8 mouse cellular contexts compared by ENCODE assay signal in the genomic region with DNA sequence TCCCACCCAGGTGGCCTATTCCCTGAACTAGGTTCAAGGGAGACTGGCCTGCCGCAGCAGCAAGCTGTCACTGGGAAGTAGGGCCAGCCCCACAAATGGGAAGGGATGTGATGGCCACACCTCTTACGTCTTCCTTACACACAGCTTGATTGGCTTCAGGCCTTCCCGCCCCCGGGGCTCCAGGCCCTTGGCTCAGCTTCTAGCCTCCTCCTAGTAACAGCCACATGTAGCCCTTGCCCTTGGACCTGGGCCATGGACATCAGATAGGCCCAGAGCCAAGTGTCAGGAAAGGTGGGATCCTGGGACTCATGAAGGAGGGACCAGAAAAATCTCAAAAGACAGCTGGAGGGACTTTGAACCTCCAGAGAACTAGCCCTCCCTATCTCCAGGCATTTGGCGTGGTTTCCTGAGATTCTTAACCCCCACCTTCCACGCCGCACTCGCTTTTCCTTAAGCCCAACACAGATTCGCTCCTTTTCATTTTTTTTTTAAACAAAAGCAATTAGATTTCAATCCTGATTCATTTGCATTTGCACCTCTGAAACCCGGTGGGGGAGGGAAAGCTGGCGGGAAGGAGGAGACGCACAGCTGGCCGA. TPM values are rescaled to one million over a fixed set of nuclear protein-coding genes. Genes with fewer than 3 reads are reported as not detected.
A peak's percentile ranks its signal among the peaks of the same experiment; 100 is the strongest.
DNase-seq lines count a peak whose midpoint lies in the region; ATAC-seq and TF ChIP-seq lines count a peak whose summit lies in the region.

No protein-coding gene starts in this region.

- peak overlapping the region; percentile 48 for H3K4me3 ChIP-seq in layer of hippocampus, adult 2 months
- H3K4me3 ChIP-seq in heart, adult 2 months = peak overlapping the region; percentile 47
- peak overlapping the region; percentile 55 for H3K4me3 ChIP-seq in limb, embryonic 10.5 days
- peak overlapping the region; percentile 46 for H3K4me3 ChIP-seq in midbrain, embryonic 16.5 days (ENCODE audit: low read depth, low read length)

- WGBS in heart, adult 2 months = 3% methylated on average over 13 of the region's 13 CpGs
- under 1% methylated on average over 13 of the region's 13 CpGs for WGBS in limb, embryonic 10.5 days
- WGBS in midbrain, embryonic 16.5 days = 3% methylated on average over 13 of the region's 13 CpGs

- TF ChIP-seq EP300 in heart, adult 2 months (IDR thresholded peaks at IDR 0.05; ENCODE audit: insufficient read depth, low read depth, low read length) = no peak

- H3K9me3 ChIP-seq in limb, embryonic 10.5 days (replicated peaks) = no peaks in the 10 kb centered on the region
- no peaks in the 10 kb centered on the region for H3K9me3 ChIP-seq in midbrain, embryonic 16.5 days (replicated peaks; ENCODE audit: control insufficient read depth, low read length, poor library complexity, severe bottlenecking)

- ATAC-seq in midbrain, embryonic 16.5 days = peak; percentile 16; the same call in 1 of the 2 replicates

- DNase-seq in layer of hippocampus, adult 2 months (ENCODE audit: low spot score in 2 of 2) = no peak
- DNase-seq in layer of hippocampus, adult 8-10 months (ENCODE audit: low spot score in 2 of 2) = no peak
- DNase-seq in R1 (ENCODE audit: low read depth, low spot score) = peak; percentile 89
- peak; percentile 62 to 64 for DNase-seq in heart, adult 2 months
- DNase-seq in limb, embryonic 10.5 days (ENCODE audit: low spot score) = peak; percentile 78
- no peak for DNase-seq in gastrocnemius, postnatal 25 days
- DNase-seq in urinary bladder, postnatal 10 days (ENCODE audit: low spot score) = no peak

- intact Hi-C loops in heart, adult 2 months (cut with DNase I) = loop anchor here (1.0 kb wide), 1 partner anchor 138 kb away; no protein-coding TSS in a partner anchor

- no peak for TF ChIP-seq CTCF in layer of hippocampus, adult 2 months (conservative IDR thresholded peaks at IDR 0.05)
- TF ChIP-seq CTCF in heart, adult 2 months (IDR thresholded peaks at IDR 0.05) = no peak

- no peak for TF ChIP-seq POLR2A in heart, adult 2 months (IDR thresholded peaks at IDR 0.05; ENCODE audit: insufficient read depth, low read depth, low read length)

- peaks cover 25% of the 10 kb centered on the region for H3K27me3 ChIP-seq in heart, adult 2 months (ENCODE audit: control insufficient read depth, insufficient read depth, low read length)
- H3K27me3 ChIP-seq in limb, embryonic 10.5 days (ENCODE audit: low read depth, poor library complexity, severe bottlenecking) = peaks cover 94% of the 10 kb centered on the region
- H3K27me3 ChIP-seq in midbrain, embryonic 16.5 days (ENCODE audit: control insufficient read depth, insufficient read depth, low read depth, low read length) = peaks cover 31% of the 10 kb centered on the region

- peaks cover 2% of the 10 kb centered on the region; the same call in 1 of the 2 replicates for H3K4me1 ChIP-seq in heart, adult 2 months (ENCODE audit: control insufficient read depth, insufficient read depth, low read length)
- peaks cover 71% of the 10 kb centered on the region for H3K4me1 ChIP-seq in limb, embryonic 10.5 days
- H3K4me1 ChIP-seq in midbrain, embryonic 16.5 days (ENCODE audit: control insufficient read depth, insufficient read depth, low read length) = peaks cover 46% of the 10 kb centered on the region

- peak overlapping the region; percentile 97 for H3K4me2 ChIP-seq in midbrain, embryonic 16.5 days (ENCODE audit: low read length)

- H3K36me3 ChIP-seq in heart, adult 2 months (ENCODE audit: control insufficient read depth, insufficient read depth, low read length) = no peaks in the 10 kb centered on the region
- no peaks in the 10 kb centered on the region for H3K36me3 ChIP-seq in limb, embryonic 10.5 days
- no peaks in the 10 kb centered on the region for H3K36me3 ChIP-seq in midbrain, embryonic 16.5 days (ENCODE audit: control insufficient read depth, insufficient read depth, low read length)

- H3K9ac ChIP-seq in heart, adult 2 months (ENCODE audit: low read depth, low read length) = no peak overlapping the region
- H3K9ac ChIP-seq in midbrain, embryonic 16.5 days (ENCODE audit: low read depth, low read length) = peak overlapping the region; percentile 68

- peak overlapping the region; percentile 99 for H3K27ac ChIP-seq in layer of hippocampus, adult 2 months
- no peak overlapping the region for H3K27ac ChIP-seq in heart, adult 2 months
- peak overlapping the region; percentile 93 for H3K27ac ChIP-seq in limb, embryonic 10.5 days
- H3K27ac ChIP-seq in midbrain, embryonic 16.5 days (ENCODE audit: low read length) = peak overlapping the region; percentile 94

- no peaks in the 10 kb centered on the region for H3K79me2 ChIP-seq in heart, adult 2 months (replicated peaks; ENCODE audit: control insufficient read depth, insufficient read depth, low read length)

RNA-seq across cellular contexts. Expression of gene Cbx8, which starts 12.0 kb away (rescaled TPM):
- total RNA-seq in layer of hippocampus, adult 2 months (2021) = 10 to 100 TPM; 10.2 to 11.3 TPM
- total RNA-seq in layer of hippocampus, adult 8-10 months (2022) = 10 to 100 TPM in 2 of 4 experiments, 1 to 10 TPM in 2; 6.9 to 11.9 (median 9.6) TPM
- total RNA-seq in heart, adult 2 months (2021) = 1 to 10 TPM; 4.0 to 5.3 TPM
- 2.0 and 2.7 TPM in 2 replicates for polyA plus RNA-seq in heart, adult 2 months (2012; rRNA removed)
- 12.2 and 15.1 TPM in 2 replicates for polyA plus RNA-seq in limb, embryonic 10.5 days (2016; fragmentation: Nextera tagmentation; extraction: Ambion mirVana)
- polyA plus RNA-seq in midbrain, embryonic 16.5 days (2015; fragmentation: Nextera tagmentation; extraction: Ambion mirVana) = 8.5 and 8.6 TPM in 2 replicates
- total RNA-seq in gastrocnemius, postnatal 25 days (2021) = 1 to 10 TPM; 1.4 to 1.8 TPM

RNA-seq across cellular contexts. Expression of gene Cbx2, which starts 30.0 kb away (rescaled TPM):
- 1 to 10 TPM; 2.9 to 3.1 TPM for total RNA-seq in layer of hippocampus, adult 2 months (2021)
- 1 to 10 TPM; 1.7 to 3.9 (median 2.4) TPM for total RNA-seq in layer of hippocampus, adult 8-10 months (2022)
- total RNA-seq in heart, adult 2 months (2021) = 1 to 10 TPM; 1.7 to 2.3 TPM
- 2.3 and 3.0 TPM in 2 replicates for polyA plus RNA-seq in heart, adult 2 months (2012; rRNA removed)
- polyA plus RNA-seq in limb, embryonic 10.5 days (2016; fragmentation: Nextera tagmentation; extraction: Ambion mirVana) = 151 and 170 TPM in 2 replicates
- 13.3 and 18.0 TPM in 2 replicates for polyA plus RNA-seq in midbrain, embryonic 16.5 days (2015; fragmentation: Nextera tagmentation; extraction: Ambion mirVana)
- total RNA-seq in gastrocnemius, postnatal 25 days (2021) = 1 to 10 TPM in 1 of 2 experiments, under 1 TPM in 1; 0.69 to 1.4 TPM

RNA-seq across cellular contexts. Expression of gene Cbx4, which starts 33.3 kb away (rescaled TPM):
- 10 to 100 TPM; 53.7 to 60.4 TPM for total RNA-seq in layer of hippocampus, adult 2 months (2021)
- 10 to 100 TPM; 40.7 to 47.2 (median 44.0) TPM for total RNA-seq in layer of hippocampus, adult 8-10 months (2022)
- 10 to 100 TPM in 1 of 2 experiments, 1 to 10 TPM in 1; 8.1 to 12.3 TPM for total RNA-seq in heart, adult 2 months (2021)
- polyA plus RNA-seq in heart, adult 2 months (2012; rRNA removed) = 4.7 and 5.4 TPM in 2 replicates
- 4.3 and 7.1 TPM in 2 replicates for polyA plus RNA-seq in limb, embryonic 10.5 days (2016; fragmentation: Nextera tagmentation; extraction: Ambion mirVana)
- 23.9 and 25.6 TPM in 2 replicates for polyA plus RNA-seq in midbrain, embryonic 16.5 days (2015; fragmentation: Nextera tagmentation; extraction: Ambion mirVana)
- total RNA-seq in gastrocnemius, postnatal 25 days (2021) = 1 to 10 TPM; 2.4 to 3.5 TPM

Comparison
In these comparisons a context has a peak if more than half of its experiments do, and no peak if none do; other contexts are left out.
1. DNase-seq: peak in R1 (single experiment), heart, adult 2 months (2 of 2) and limb, embryonic 10.5 days (single experiment); none in layer of hippocampus, adult 2 months (0 of 2), layer of hippocampus, adult 8-10 months (0 of 2), gastrocnemius, postnatal 25 days (single experiment) and urinary bladder, postnatal 10 days (single experiment).
2. Peak in every context shown above with its lines, with median percentiles within 50 percentile points of each other: H3K4me3 ChIP-seq.